Mouse (Mus musculus) MEL-GATA-1-ER (cell line): Measurements from ENCODE around the gene Cdk14.
"Not testable (repeated sequence)": the region's sequence is repeated elsewhere in the genome, so short reads cannot be mapped to it uniquely, and the experiment has no call there.

Experiments
- DNase-seq: peaks from one replicate; pipeline ENCODE4 v3.0.0-alpha.2; 2012; ENCODE audit warnings: low read depth; ENCODE audit errors: extremely low read depth

Gene Cdk14

GRCm38 (mm10) chr5:5265861-5266786, 154.0 kb downstream of the Cdk14 start:
- no peak for DNase-seq

- DNase-seq, result no peak
Observed at GRCm38 (mm10) chr5:5265401-5265841, 154.7 kb downstream of the Cdk14 start.

GRCm38 (mm10) chr5:5264712-5265111, 155.4 kb downstream of the Cdk14 start:
- no peak for DNase-seq

GRCm38 (mm10) chr5:5261725-5262296, 158.3 kb downstream of the Cdk14 start:
- no peak for DNase-seq

GRCm38 (mm10) chr5:5260966-5261724, 159.0 kb downstream of the Cdk14 start:
- no peak for DNase-seq

GRCm38 (mm10) chr5:5260309-5260708, 159.8 kb downstream of the Cdk14 start:
- DNase-seq, result no peak

- no peak for DNase-seq
Observed at GRCm38 (mm10) chr5:5254391-5254790, 165.7 kb downstream of the Cdk14 start.

GRCm38 (mm10) chr5:5253177-5253576, 166.9 kb downstream of the Cdk14 start:
- no peak for DNase-seq

- no peak for DNase-seq
Observed at GRCm38 (mm10) chr5:5247671-5248070, 172.4 kb downstream of the Cdk14 start.

- DNase-seq, result no peak
Observed at GRCm38 (mm10) chr5:5246534-5247175, 173.5 kb downstream of the Cdk14 start.

- DNase-seq, result no peak
Observed at GRCm38 (mm10) chr5:5245182-5245581, 174.9 kb downstream of the Cdk14 start.

GRCm38 (mm10) chr5:5243648-5244047, 176.5 kb downstream of the Cdk14 start:
- DNase-seq, result no peak

GRCm38 (mm10) chr5:5242704-5243103, 177.4 kb downstream of the Cdk14 start:
- no peak for DNase-seq

GRCm38 (mm10) chr5:5241088-5241487, 179.0 kb downstream of the Cdk14 start:
- no peak for DNase-seq

- DNase-seq, result no peak
Observed at GRCm38 (mm10) chr5:5240121-5240520, 180.0 kb downstream of the Cdk14 start.

- not testable (repeated sequence) for DNase-seq
Observed at GRCm38 (mm10) chr5:5234935-5235334, 185.2 kb downstream of the Cdk14 start.

GRCm38 (mm10) chr5:5226966-5227365, 193.1 kb downstream of the Cdk14 start:
- DNase-seq, result no peak

- no peak for DNase-seq
Observed at GRCm38 (mm10) chr5:5211780-5212135, 208.4 kb downstream of the Cdk14 start.

GRCm38 (mm10) chr5:5211034-5211779, 208.9 kb downstream of the Cdk14 start:
- no peak for DNase-seq

GRCm38 (mm10) chr5:5208016-5208415, 212.1 kb downstream of the Cdk14 start:
- DNase-seq, result no peak

- no peak for DNase-seq
Observed at GRCm38 (mm10) chr5:5206012-5206411, 214.1 kb downstream of the Cdk14 start.
